Mouse (Mus musculus): ENCODE data around the gene D5Ertd579e.

GRCm38 (mm10) chr5:36739829-36740228 lies 44.0 kb upstream of the D5Ertd579e start:
- TF ChIP-seq POLR2A (IDR thresholded peaks at IDR 0.05; ENCODE audit: low read depth, low read length) (no peak), CTCF (IDR thresholded peaks at IDR 0.05; ENCODE audit: borderline replicate concordance, insufficient read depth, low read length) (peak; percentile 75; the same call in 1 of the 2 replicates)
